Mouse (Mus musculus) ES-E14 (cell line): ENCODE results near the gene Mast3.

Source experiments
- HCFC1 ChIP-seq: IDR thresholded peaks from 2 replicates; pipeline ENCODE4 v1.6.1; 2012; ENCODE audit warnings: low read length, inconsistent platforms, borderline replicate concordance; ENCODE audit not compliant: insufficient read depth
- MAFK ChIP-seq: IDR thresholded peaks from 2 replicates; pipeline ENCODE4 v1.6.1; 2014; ENCODE audit warnings: mild to moderate bottlenecking, low read depth, low read length, inconsistent platforms; ENCODE audit not compliant: insufficient read depth

DNA sequence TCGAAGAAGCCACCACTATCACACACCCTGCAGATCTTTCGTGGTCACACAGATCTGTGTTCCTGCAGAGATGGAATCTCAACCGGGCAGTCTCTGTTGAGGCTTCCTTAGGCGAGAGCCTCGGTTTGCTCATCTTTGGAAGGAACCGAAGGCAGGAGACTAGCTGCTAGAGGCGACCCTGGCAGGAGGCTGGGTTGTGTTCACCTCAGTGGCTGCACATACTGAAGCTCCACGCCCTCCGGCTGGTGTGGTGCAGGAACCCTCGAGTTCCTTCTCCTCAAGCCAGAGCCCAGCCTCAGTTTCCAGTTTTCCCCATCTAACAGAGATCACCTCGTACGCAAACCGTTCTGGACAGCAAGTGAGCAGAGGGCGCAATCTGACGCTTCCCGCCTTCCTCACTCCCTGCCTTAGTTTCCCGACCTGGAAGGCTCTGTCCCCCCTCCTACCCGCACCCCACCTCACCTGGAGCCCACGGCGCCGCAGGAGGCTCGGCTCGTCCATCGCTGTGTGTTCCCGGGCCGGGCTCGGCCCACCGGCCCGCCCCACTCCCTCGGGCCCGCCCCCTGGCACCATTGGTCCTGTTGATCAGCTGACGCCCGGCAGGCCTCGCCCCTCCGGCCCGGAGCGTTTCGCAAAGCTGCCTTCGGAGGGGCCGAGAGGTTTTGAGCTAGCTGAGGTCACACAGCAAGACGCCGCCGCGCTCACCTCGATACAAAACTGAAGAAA, at the start of gene Mast3:
- TF ChIP-seq HCFC1 (no peak), MAFK (no peak)
